Mouse (Mus musculus) intestine, embryonic 14.5 days (tissue): ENCODE data around the gene Ccdc40. TPM values are rescaled to one million over a fixed set of nuclear protein-coding genes. Genes with fewer than 3 reads are reported as not detected.
"Not testable (repeated sequence)": the region's sequence is repeated elsewhere in the genome, so short reads cannot be mapped to it uniquely, and the experiment has no call there.

Experiments
- ATAC-seq: fragments of 200-750 bp; cut with Nextera tagmentation; replicated peaks from 2 replicates; pipeline ENCODE4 v1.8.0; 2017; ENCODE audit warnings: low read depth, moderate number of reproducible peaks, moderate TSS enrichment, moderate library complexity; ENCODE audit not compliant: low FRiP score, low TSS enrichment
- DNase-seq: peaks from one replicate; pipeline ENCODE4 v3.0.0-alpha.2; 2018; ENCODE audit warnings: low spot score
- H3K27ac ChIP-seq: fragments of 300-500 bp; sonication (generic); 2 replicates; pipeline ENCODE4 v1.5.1; 2014; ENCODE audit warnings: low read depth, mild to moderate bottlenecking, control low read depth
- H3K27me3 ChIP-seq: fragments of 300-500 bp; sonication (generic); replicated peaks from 2 replicates; pipeline ENCODE4 v1.6.1; 2014; ENCODE audit warnings: low read length, control low read depth; ENCODE audit not compliant: control insufficient read depth, insufficient read depth
- H3K36me3 ChIP-seq: fragments of 300-500 bp; sonication (generic); 2 replicates; pipeline ENCODE4 v1.6.1; 2014; ENCODE audit warnings: low read length, control low read depth; ENCODE audit not compliant: control insufficient read depth, insufficient read depth
- H3K4me1 ChIP-seq: fragments of 300-500 bp; sonication (generic); replicated peaks from 2 replicates; pipeline ENCODE4 v1.6.1; 2014; ENCODE audit warnings: low read length, control low read depth, mixed read lengths; ENCODE audit not compliant: control insufficient read depth, insufficient read depth
- H3K4me2 ChIP-seq: fragments of 300-500 bp; sonication (generic); 2 replicates; pipeline ENCODE4 v1.6.1; 2014; ENCODE audit warnings: low read length
- H3K4me3 ChIP-seq: fragments of 300-500 bp; sonication (generic); 2 replicates; pipeline ENCODE4 v1.5.1; 2014; ENCODE audit warnings: low read depth, low read length, control low read depth, mixed read lengths
- H3K9ac ChIP-seq: fragments of 300-500 bp; sonication (generic); 2 replicates; pipeline ENCODE4 v1.6.1; 2014; ENCODE audit warnings: mild to moderate bottlenecking, low read length
- H3K9me3 ChIP-seq: fragments of 300-500 bp; sonication (generic); 2 replicates; pipeline ENCODE4 v1.6.1; 2016; ENCODE audit warnings: low read length, control low read depth; ENCODE audit not compliant: control insufficient read depth
- WGBS: fragments of 180-500 bp; shearing (Covaris S2); extraction: QIAGEN DNeasy Blood & Tissue Kit; methylation state at CpG from one replicate; pipeline ENCODE4 v1.1.7; 2014; 5-methylcytosine and 5-hydroxymethylcytosine counted together
- polyA plus RNA-seq: library from polyadenylated mRNA; unstranded; fragments of >200 nt; fragmentation: Nextera tagmentation; extraction: Ambion mirVana; gene quantifications from 2 replicates; pipeline ENCODE4 v1.2.1, GENCODE M21; 2014

Ccdc40 gene
- polyA plus RNA-seq, 1 experiment from 2014 or later: 4.0 TPM

DNA sequence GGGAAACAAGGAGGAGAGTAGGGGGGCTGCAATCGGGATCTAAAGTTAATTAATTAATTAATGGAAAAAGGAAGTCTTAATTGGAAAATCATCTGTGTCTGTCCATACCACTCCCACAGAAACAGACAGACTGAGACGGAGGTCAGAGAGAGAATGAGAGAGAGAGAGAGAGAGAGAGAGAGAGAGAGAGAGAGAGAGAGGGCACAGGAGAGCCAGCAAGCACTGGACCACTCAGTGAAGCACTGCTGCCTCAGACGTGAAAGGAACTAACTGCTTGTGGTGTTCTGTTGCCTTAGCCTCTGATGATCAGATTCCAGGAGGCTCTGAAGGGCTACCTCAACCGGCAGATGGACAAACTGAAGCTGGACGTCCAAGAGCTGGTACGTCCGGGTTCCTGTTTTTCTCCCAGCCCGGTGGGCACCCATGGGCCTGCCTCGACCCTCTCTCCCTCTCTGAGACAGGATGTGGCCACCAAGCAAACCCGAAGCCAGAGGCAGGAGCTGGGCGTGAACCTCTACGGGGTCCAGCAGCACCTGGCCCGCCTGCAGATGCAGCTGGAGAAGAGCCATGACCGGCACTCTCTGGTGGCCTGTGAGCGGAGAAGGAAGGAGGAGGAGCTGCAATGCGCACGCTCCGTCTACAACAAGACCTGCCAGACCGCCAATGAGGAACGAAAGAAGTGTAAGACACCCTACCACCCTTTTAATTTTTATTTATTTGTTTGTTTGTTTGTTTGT, 9.4 kb downstream of the Ccdc40 start:
- Histone ChIP-seq H3K4me2 (peak overlapping the region; percentile 57), H3K9me3 (no peaks in the 10 kb centered on the region), H3K9ac (no peak overlapping the region), H3K27me3 (no peaks in the 10 kb centered on the region), H3K27ac (no peak overlapping the region; the same call in 1 of the 2 replicates), H3K4me1 (peaks cover 11% of the 10 kb centered on the region; the same call in 1 of the 2 replicates), H3K36me3 (no peaks in the 10 kb centered on the region), H3K4me3 (peak overlapping the region; percentile 31)
- 35% methylated on average over 20 of the region's 20 CpGs for WGBS
- peak; percentile 65; the same call in 1 of the 2 replicates for ATAC-seq
- peak; percentile 74 for DNase-seq

DNA sequence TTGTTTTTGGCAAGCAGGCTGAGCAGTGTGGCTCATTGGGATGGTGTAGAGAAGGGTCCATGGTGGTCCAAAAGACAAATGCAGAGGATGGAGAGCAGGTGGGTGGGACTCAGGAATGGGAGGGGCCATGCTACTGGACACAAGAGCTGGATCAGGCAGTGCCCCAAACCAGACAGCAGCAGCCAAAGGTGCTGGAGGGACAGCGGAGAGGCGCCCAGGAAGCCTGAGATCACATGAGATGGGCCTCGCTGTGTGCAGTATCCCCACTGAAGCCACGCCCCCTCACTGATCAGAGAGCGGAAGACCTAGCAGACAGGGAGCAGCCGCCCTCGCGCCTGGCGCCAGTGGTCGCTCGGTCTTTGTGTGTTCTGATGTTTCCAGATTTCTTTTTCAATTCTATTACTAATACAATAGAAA, 9.9 kb downstream of the Ccdc40 start:
- peak overlapping the region; percentile 31 for H3K4me3 ChIP-seq
- H3K4me2 ChIP-seq: peak overlapping the region; percentile 57
- H3K27me3 ChIP-seq: no peaks in the 10 kb centered on the region
- no peaks in the 10 kb centered on the region for H3K36me3 ChIP-seq
- no peaks in the 10 kb centered on the region for H3K9me3 ChIP-seq
- peaks cover 11% of the 10 kb centered on the region; the same call in 1 of the 2 replicates for H3K4me1 ChIP-seq
- H3K9ac ChIP-seq: 0 out of 2 replicates have a peak overlapping the region, but pooled peaks have one; percentile 22
- H3K27ac ChIP-seq: no peak overlapping the region; the same call in 1 of the 2 replicates
- peak; percentile 78 for DNase-seq
- 9% methylated on average over 11 of the region's 11 CpGs for WGBS
- ATAC-seq: peak; percentile 80

DNA sequence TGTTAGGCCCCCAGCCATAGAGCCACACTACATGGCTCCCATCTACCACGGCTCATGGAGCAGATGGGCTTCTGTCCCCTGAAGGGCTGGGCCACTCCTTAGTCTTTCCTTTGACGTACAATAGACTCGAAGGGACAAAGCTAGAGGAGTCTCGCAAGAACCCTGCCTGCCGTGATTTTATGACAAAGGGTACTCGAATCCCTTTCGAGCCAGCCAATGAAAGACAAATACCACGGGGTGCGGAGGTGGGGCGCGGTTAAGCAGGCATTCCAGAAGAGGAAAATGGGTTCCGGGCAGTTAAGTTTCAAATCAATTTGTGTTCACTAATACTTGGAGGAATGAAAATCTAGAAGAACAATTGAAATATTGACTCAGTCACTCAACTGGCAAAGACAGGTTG, 11.1 kb downstream of the Ccdc40 start:
- WGBS: 90% methylated on average over 12 of the region's 12 CpGs
- ATAC-seq (no peak), DNase-seq (no peak)
- Histone ChIP-seq H3K27me3 (no peaks in the 10 kb centered on the region), H3K36me3 (no peaks in the 10 kb centered on the region), H3K9me3 (no peaks in the 10 kb centered on the region), H3K4me3 (no peak overlapping the region), H3K4me2 (no peak overlapping the region), H3K27ac (no peak overlapping the region), H3K9ac (no peak overlapping the region), H3K4me1 (peaks cover 11% of the 10 kb centered on the region; the same call in 1 of the 2 replicates)

- H3K4me2 ChIP-seq: not testable (repeated sequence)
These were observed 17.2 kb downstream of the Ccdc40 start for GRCm38 (mm10) chr11:119245543-119245942.

DNA sequence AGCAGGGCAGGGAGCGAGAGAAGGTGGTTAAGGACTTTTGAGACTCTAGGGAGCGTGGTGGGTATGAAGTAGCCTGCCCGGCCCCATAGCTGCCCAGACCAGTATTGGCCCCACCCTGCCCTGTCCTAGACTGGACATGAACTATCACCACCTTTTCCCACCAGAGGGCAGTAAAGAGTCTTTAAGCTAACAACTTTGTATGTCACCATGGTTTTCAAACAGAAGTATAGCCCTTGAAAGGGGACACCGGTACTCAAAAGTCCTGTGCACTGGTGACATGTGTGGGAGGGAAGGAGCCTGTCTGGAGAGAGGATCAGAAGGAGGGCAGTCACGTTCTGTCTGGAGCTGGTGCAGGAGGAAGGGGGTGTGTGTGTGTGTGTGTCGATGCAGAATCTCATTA, 20.6 kb downstream of the Ccdc40 start:
- peaks cover 6% of the 10 kb centered on the region; the same call in 1 of the 2 replicates for H3K4me1 ChIP-seq
- H3K9me3 ChIP-seq: no peaks in the 10 kb centered on the region
- H3K36me3 ChIP-seq: no peaks in the 10 kb centered on the region
- WGBS: 28% methylated on average over 6 of the region's 6 CpGs
- DNase-seq: peak; percentile 64
- ATAC-seq: peak; percentile 45; the same call in 1 of the 2 replicates
- no peaks in the 10 kb centered on the region for H3K27me3 ChIP-seq
- H3K27ac ChIP-seq: no peak overlapping the region
- no peak overlapping the region for H3K9ac ChIP-seq
- H3K4me3 ChIP-seq: no peak overlapping the region
- H3K4me2 ChIP-seq: no peak overlapping the region

More at GRCm38 (mm10) chr11:119245543-119245942, 17.2 kb downstream of the Ccdc40 start:
- not testable (repeated sequence) for H3K36me3 ChIP-seq, H3K4me1 ChIP-seq, H3K9me3 ChIP-seq, H3K27ac ChIP-seq, H3K27me3 ChIP-seq, ATAC-seq, DNase-seq, H3K9ac ChIP-seq, H3K4me3 ChIP-seq
- 86% methylated on average over 6 of the region's 6 CpGs for WGBS

DNA sequence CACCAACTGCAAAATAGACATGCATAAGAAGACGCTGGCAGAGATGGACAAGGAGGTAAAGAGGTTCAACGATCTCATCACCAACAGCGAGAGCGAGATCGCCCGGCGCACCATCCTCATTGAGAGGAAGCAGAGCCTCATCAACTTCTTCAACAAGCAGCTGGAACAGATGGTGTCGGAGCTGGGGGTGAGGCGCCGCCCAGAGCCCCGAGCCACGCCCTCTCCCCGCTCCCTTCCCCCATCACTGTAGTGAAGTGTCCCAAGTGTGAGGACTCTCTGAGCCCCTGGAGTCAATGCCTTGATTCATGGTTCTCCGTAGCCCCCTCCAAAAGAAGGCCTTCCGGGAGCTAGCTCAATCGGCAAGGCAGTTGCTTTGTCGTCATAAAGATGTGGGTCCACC, 22.6 kb downstream of the Ccdc40 start:
- 37% methylated on average over 17 of the region's 17 CpGs for WGBS
- no peaks in the 10 kb centered on the region for H3K9me3 ChIP-seq
- H3K4me3 ChIP-seq: no peak overlapping the region
- no peak overlapping the region for H3K27ac ChIP-seq
- no peaks in the 10 kb centered on the region for H3K27me3 ChIP-seq
- H3K4me2 ChIP-seq: no peak overlapping the region
- no peak for DNase-seq
- no peak overlapping the region for H3K9ac ChIP-seq
- peaks cover 6% of the 10 kb centered on the region; the same call in 1 of the 2 replicates for H3K4me1 ChIP-seq
- ATAC-seq: no peak
- H3K36me3 ChIP-seq: no peaks in the 10 kb centered on the region

- Histone ChIP-seq H3K4me2 (peak overlapping the region; percentile 25; the same call in 1 of the 2 replicates), H3K9ac (no peak overlapping the region), H3K36me3 (no peaks in the 10 kb centered on the region), H3K4me3 (no peak overlapping the region), H3K27me3 (no peaks in the 10 kb centered on the region), H3K27ac (no peak overlapping the region), H3K4me1 (peaks cover 6% of the 10 kb centered on the region; the same call in 1 of the 2 replicates), H3K9me3 (no peaks in the 10 kb centered on the region)
- DNase-seq (peak; percentile 78), ATAC-seq (peak; percentile 77)
- WGBS: 9% methylated on average over 22 of the region's 22 CpGs
These were observed 24.6 kb downstream of the Ccdc40 start for GRCm38 (mm10) chr11:119252854-119253541.

DNA sequence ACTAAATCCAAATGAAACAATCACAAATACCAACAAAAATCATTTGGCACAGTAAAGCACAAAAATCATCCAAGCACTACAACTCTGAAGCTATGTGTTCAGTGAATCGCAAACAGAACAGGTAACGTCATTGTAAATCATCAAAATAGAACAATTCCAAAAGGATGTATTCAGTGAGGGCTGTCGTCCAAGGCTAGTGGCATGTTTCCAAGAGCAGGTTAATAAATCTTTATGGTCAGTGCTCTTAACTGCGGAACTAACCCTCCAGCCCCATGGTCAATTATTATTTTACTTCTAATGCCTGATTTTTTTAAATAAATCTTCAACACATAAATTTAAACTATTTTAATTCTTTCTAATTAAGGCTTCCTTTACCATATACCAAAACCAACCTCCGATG, 28.2 kb downstream of the Ccdc40 start:
- WGBS: 75% methylated on average over 5 of the region's 5 CpGs
- not testable (repeated sequence) for H3K9me3 ChIP-seq, H3K36me3 ChIP-seq

More for the DNA sequence above, 28.2 kb downstream of the Ccdc40 start:
- H3K4me3 ChIP-seq, H3K4me1 ChIP-seq, DNase-seq, H3K4me2 ChIP-seq, H3K27me3 ChIP-seq, H3K9ac ChIP-seq, ATAC-seq, H3K27ac ChIP-seq: not testable (repeated sequence)
